Mouse (Mus musculus) C3H10T1/2 (cell line): Measurements from ENCODE around the gene Gm13272. TPM values are rescaled to one million over a fixed set of nuclear protein-coding genes. Genes with fewer than 3 reads are reported as not detected.

ENCODE experiments used
- polyA plus RNA-seq, 2 experiments: library from polyadenylated mRNA; unstranded; fragments of >200 nt; fragmentation: generic; extraction: Trizol; gene quantifications; one replicate each; pipeline ENCODE4 v1.2.1; 2012; ENCODE audit warnings: missing spikeins in 2 of 2

The Gm13272 gene
- under 1 TPM; 0.21 to 0.38 TPM for polyA plus RNA-seq

GRCm38 (mm10) chr4:88779550-88779949, at the start of gene Gm13272:
Gene Gm13272, plus strand, starts transcription at chr4:88779850.

GRCm38 (mm10) chr4:88754818-88755340, 24.8 kb upstream of the Gm13272 start, which contains the start of gene Gm13271:
Gene Gm13271, plus strand, starts transcription at chr4:88754868.

GRCm38 (mm10) chr4:88759610-88760268, 19.9 kb upstream of the Gm13272 start, which contains the start of gene Gm13283:
Gene Gm13283, plus strand, starts transcription at chr4:88760119.

GRCm38 (mm10) chr4:88773534-88773933, 6.1 kb upstream of the Gm13272 start, which contains the start of gene Gm13290:
Gene Gm13290, plus strand, starts transcription at chr4:88773834.

GRCm38 (mm10) chr4:88776622-88777021, 3.0 kb upstream of the Gm13272 start, which contains the start of gene Gm13289:
Gene Gm13289, plus strand, starts transcription at chr4:88776922.

GRCm38 (mm10) chr4:88781831-88782230, 2.2 kb downstream of the Gm13272 start, which contains the start of gene Ifnz:
Gene Ifnz, plus strand, starts transcription at chr4:88782131.

GRCm38 (mm10) chr4:88785409-88785808, 5.8 kb downstream of the Gm13272 start, which contains the start of gene Gm13276:
Gene Gm13276, plus strand, starts transcription at chr4:88785709.

GRCm38 (mm10) chr4:88788402-88788801, 8.8 kb downstream of the Gm13272 start, which contains the start of gene Gm13277:
Gene Gm13277, plus strand, starts transcription at chr4:88788632.

GRCm38 (mm10) chr4:88791250-88791649, 11.6 kb downstream of the Gm13272 start, which contains the start of gene Gm13278:
Gene Gm13278, plus strand, starts transcription at chr4:88791550.

GRCm38 (mm10) chr4:88793936-88794675, 14.5 kb downstream of the Gm13272 start, which contains the start of gene Gm13275:
Gene Gm13275, plus strand, starts transcription at chr4:88794487.

GRCm38 (mm10) chr4:88797097-88797496, 17.4 kb downstream of the Gm13272 start, which contains the start of gene Gm13279:
Gene Gm13279, plus strand, starts transcription at chr4:88797397.

GRCm38 (mm10) chr4:88799365-88799764, 19.7 kb downstream of the Gm13272 start, which contains the start of gene Gm13285:
Gene Gm13285, plus strand, starts transcription at chr4:88799665.

GRCm38 (mm10) chr4:88802954-88803353, 23.3 kb downstream of the Gm13272 start, which contains the start of gene Gm13287:
Gene Gm13287, plus strand, starts transcription at chr4:88803254.

GRCm38 (mm10) chr4:88805231-88805630, 25.6 kb downstream of the Gm13272 start, which contains the start of gene Gm13288:
Gene Gm13288, plus strand, starts transcription at chr4:88805531.

GRCm38 (mm10) chr4:88815928-88816327, 36.3 kb downstream of the Gm13272 start, which contains the start of gene Ifna7:
Gene Ifna7, plus strand, starts transcription at chr4:88816228.

GRCm38 (mm10) chr4:88819659-88820058, 40.0 kb downstream of the Gm13272 start, which contains the start of gene Ifna11:
Gene Ifna11, plus strand, starts transcription at chr4:88819959.

GRCm38 (mm10) chr4:88827116-88827515, 47.5 kb downstream of the Gm13272 start, which contains the start of gene Ifna6:
Gene Ifna6, plus strand, starts transcription at chr4:88827416.

Other genes with a start within 250 kb of the Gm13272 start
- not detected for gene Ifna15, start 221.6 kb upstream of the Gm13272 start, polyA plus RNA-seq
- not detected for gene Ifna14, start 208.1 kb upstream of the Gm13272 start, polyA plus RNA-seq
- gene Ifna9, start 187.5 kb upstream of the Gm13272 start, polyA plus RNA-seq = not detected
- gene Ifna12, start 176.5 kb upstream of the Gm13272 start, polyA plus RNA-seq = not detected
- gene C87499, start 145.4 kb upstream of the Gm13272 start, polyA plus RNA-seq = not detected
- gene Ifna13, start 135.4 kb upstream of the Gm13272 start, polyA plus RNA-seq = not detected
- not detected for gene Ifna16, start 102.9 kb upstream of the Gm13272 start, polyA plus RNA-seq
- not detected for gene Ifna2, start 95.9 kb upstream of the Gm13272 start, polyA plus RNA-seq
- gene Ifnab, start 88.5 kb upstream of the Gm13272 start, polyA plus RNA-seq = under 1 TPM in 1 of 2 experiments, not detected in 1; 0.05 TPM
- 1 to 10 TPM in 1 of 2 experiments, under 1 TPM in 1; 0.08 to 1.1 TPM for gene Gm26566, start 58.0 kb upstream of the Gm13272 start, polyA plus RNA-seq
- 10 to 100 TPM in 1 of 2 experiments, 1 to 10 TPM in 1; 1.1 to 12.5 TPM for gene Klhl9, start 57.4 kb upstream of the Gm13272 start, polyA plus RNA-seq
- not detected for gene Gm13271, start 25.0 kb upstream of the Gm13272 start, polyA plus RNA-seq
- not detected for gene Gm13283, start 19.7 kb upstream of the Gm13272 start, polyA plus RNA-seq
- 1 to 10 TPM; 1.2 to 3.1 TPM for gene Gm13290, start 6.0 kb upstream of the Gm13272 start, polyA plus RNA-seq
- not detected for gene Gm13289, start 2.9 kb upstream of the Gm13272 start, polyA plus RNA-seq
- gene Ifnz, start 2.3 kb downstream of the Gm13272 start, polyA plus RNA-seq = not detected
- gene Gm13276, start 5.9 kb downstream of the Gm13272 start, polyA plus RNA-seq = 1 to 10 TPM in 1 of 2 experiments, under 1 TPM in 1; 0.42 to 1.7 TPM
- not detected for gene Gm13277, start 8.8 kb downstream of the Gm13272 start, polyA plus RNA-seq
- not detected for gene Gm13278, start 11.7 kb downstream of the Gm13272 start, polyA plus RNA-seq
- 1 to 10 TPM in 1 of 2 experiments, under 1 TPM in 1; 0.14 to 1.1 TPM for gene Gm13275, start 14.6 kb downstream of the Gm13272 start, polyA plus RNA-seq
- not detected for gene Gm13279, start 17.5 kb downstream of the Gm13272 start, polyA plus RNA-seq
- gene Gm13285, start 19.8 kb downstream of the Gm13272 start, polyA plus RNA-seq = not detected
- gene Gm13287, start 23.4 kb downstream of the Gm13272 start, polyA plus RNA-seq = 1 to 10 TPM in 1 of 2 experiments, under 1 TPM in 1; 0.14 to 1.1 TPM
- gene Gm13288, start 25.7 kb downstream of the Gm13272 start, polyA plus RNA-seq = under 1 TPM; 0.05 to 0.50 TPM
- gene Ifna7, start 36.4 kb downstream of the Gm13272 start, polyA plus RNA-seq = not detected
- not detected for gene Ifna11, start 40.1 kb downstream of the Gm13272 start, polyA plus RNA-seq
- not detected for gene Ifna6, start 47.6 kb downstream of the Gm13272 start, polyA plus RNA-seq
- not detected for gene Ifna5, start 55.7 kb downstream of the Gm13272 start, polyA plus RNA-seq
- not detected for gene Ifna4, start 62.0 kb downstream of the Gm13272 start, polyA plus RNA-seq
- gene Ifna1, start 70.2 kb downstream of the Gm13272 start, polyA plus RNA-seq = not detected
- under 1 TPM in 1 of 2 experiments, not detected in 1; 0.08 TPM for gene Ifne, start 100.4 kb downstream of the Gm13272 start, polyA plus RNA-seq